Mouse (Mus musculus): ENCODE data around the gene Rhob. TPM values are rescaled to one million over a fixed set of nuclear protein-coding genes. Genes with fewer than 3 reads are reported as not detected.

The Rhob gene
- polyA plus RNA-seq, 1 experiment from 2014 or later, result 40.8 TPM

DNA sequence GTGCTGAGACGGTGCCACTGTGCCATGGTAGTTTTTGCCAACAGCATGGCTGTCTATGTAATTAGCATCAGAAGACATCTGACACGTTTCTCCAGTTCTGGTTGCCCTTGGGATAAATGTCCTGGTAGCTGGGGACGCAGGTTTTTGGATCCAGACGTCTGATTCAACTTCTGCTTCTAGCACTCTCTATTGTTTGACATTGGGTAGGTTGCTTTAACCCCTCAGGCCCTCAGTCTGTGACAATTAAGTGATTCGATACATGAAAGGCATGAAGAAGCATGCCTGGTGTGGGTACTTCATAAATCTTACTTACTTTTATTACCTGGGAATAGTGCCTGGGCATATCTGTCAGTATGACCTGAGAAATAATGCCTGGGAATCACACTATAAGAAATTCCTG lies 24.3 kb upstream of the Rhob start:
- Histone ChIP-seq H3K36me3 (no peaks in the 10 kb centered on the region), H3K4me3 (no peak overlapping the region)
- 53% methylated on average over 5 of the region's 5 CpGs for WGBS

DNA sequence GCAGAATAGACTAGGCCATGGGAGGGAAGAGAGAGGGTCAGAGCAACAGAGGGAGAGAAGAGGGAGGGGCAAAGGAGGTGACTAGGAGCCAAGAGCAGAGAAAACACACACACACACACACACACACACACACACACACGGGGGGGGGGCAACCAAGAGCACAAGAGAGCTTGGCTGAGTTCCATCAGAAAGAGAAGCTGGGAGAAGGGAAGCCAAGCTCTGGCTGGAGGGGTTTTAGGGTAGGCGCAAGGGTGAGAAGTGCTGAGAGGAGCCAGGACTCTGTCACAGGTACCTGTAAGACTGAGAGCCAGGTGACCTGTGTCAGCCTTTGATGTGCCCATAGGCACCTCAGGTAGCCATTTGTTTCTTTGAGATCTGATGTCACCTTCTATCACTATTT lies 22.9 kb upstream of the Rhob start:
- no peak overlapping the region for H3K9ac ChIP-seq
- H3K4me1 ChIP-seq, result 0 out of 2 replicates have a peak, but pooled peaks cover 6% of the 10 kb centered on the region
- no peaks in the 10 kb centered on the region for H3K27me3 ChIP-seq
- ATAC-seq (ENCODE audit: low FRiP score, low read depth), result no peak
- H3K9me3 ChIP-seq, result no peaks in the 10 kb centered on the region
- no peak overlapping the region for H3K4me3 ChIP-seq
- no peak overlapping the region for H3K27ac ChIP-seq
- H3K36me3 ChIP-seq, result no peaks in the 10 kb centered on the region
- H3K4me2 ChIP-seq (replicated peaks), result no peak overlapping the region
- 83% methylated on average over 2 of the region's 2 CpGs for WGBS

More for the DNA sequence above, 24.3 kb upstream of the Rhob start:
- 0 out of 2 replicates have a peak, but pooled peaks cover 6% of the 10 kb centered on the region for H3K4me1 ChIP-seq
- H3K4me2 ChIP-seq (replicated peaks), result no peak overlapping the region
- no peak overlapping the region for H3K9ac ChIP-seq
- H3K27ac ChIP-seq, result no peak overlapping the region
- H3K9me3 ChIP-seq, result no peaks in the 10 kb centered on the region
- H3K27me3 ChIP-seq, result no peaks in the 10 kb centered on the region
- no peak for ATAC-seq (ENCODE audit: low FRiP score, low read depth)

DNA sequence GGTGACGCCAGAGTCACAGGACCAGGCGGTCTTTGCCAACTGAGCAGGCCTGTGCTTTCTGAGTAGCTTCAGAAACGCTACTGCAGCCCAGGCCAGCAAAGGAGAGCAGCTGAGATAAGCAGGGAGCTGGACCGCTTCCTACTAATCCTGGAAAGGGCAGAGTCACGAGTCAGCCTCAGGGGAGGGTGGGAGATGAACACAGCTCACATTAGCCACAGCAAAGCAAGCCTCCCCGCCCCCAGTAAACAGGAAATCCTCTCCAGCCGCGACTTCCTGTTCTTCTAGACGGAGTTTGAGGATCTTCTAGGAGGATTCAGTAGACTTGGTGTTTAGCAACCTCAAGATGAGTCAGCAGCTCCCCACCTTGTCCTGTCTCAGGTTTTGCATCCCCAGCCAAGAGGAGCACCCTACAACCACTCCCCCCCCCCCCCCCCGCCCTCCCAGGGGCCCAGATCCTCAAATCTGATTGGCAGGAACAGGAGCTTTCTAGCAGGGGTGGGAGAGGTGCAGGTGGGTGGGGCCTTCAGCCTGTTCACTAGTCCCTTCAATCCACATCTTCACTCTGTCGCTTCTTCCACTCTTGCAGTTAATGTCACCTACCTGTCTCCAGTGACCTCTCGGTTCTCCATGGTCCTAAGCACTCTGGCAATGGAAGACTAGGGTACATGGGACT lies 21.7 kb upstream of the Rhob start:
- WGBS, result 54% methylated on average over 11 of the region's 12 CpGs
- no peaks in the 10 kb centered on the region for H3K9me3 ChIP-seq
- peak; percentile 20; the same call in 1 of the 2 replicates for ATAC-seq (ENCODE audit: low FRiP score, low read depth)
- H3K4me1 ChIP-seq, result 0 out of 2 replicates have a peak, but pooled peaks cover 6% of the 10 kb centered on the region
- no peak overlapping the region for H3K4me2 ChIP-seq (replicated peaks)
- no peak overlapping the region for H3K27ac ChIP-seq
- no peaks in the 10 kb centered on the region for H3K36me3 ChIP-seq
- no peak overlapping the region for H3K9ac ChIP-seq
- no peak overlapping the region for H3K4me3 ChIP-seq
- no peaks in the 10 kb centered on the region for H3K27me3 ChIP-seq

DNA sequence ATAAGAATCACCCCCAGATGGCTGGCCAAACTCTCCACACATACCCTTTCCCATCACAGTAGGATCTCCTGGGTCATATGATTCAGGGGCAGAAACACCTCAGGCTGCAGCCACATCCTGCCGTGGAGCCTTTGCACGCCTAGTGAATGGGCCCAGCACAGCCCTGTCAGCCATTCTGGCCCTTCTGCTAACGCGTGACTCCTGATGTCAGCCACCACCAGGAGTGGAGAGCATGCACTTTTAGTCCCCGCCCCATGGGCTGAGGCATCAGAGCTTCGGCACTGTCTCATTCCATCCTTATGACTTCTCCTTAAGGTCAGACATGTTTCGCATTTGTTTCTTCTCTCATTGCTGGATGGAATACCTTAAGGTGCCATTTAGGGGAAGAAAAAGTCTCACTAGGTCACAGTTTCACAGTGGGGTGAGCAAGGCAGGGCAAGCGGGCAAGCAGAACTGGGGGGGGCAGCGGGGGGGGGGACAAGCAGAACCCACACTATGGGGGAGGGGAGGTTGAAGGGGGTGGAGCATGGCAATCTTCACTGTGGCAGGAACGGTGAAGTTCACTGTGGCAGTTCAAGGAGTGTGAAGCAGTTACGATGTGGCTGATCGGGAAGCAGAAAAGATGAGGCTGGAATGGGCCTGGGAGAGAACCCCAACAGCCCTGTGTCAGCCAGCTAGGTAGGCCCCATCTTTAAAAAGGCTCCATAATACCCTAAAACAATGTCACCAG lies 19.8 kb upstream of the Rhob start:
- ATAC-seq (ENCODE audit: low FRiP score, low read depth), result no peak
- Histone ChIP-seq H3K9me3 (no peaks in the 10 kb centered on the region), H3K4me2 (replicated peaks) (no peak overlapping the region), H3K27ac (no peak overlapping the region), H3K4me1 (0 out of 2 replicates have a peak, but pooled peaks cover 6% of the 10 kb centered on the region), H3K9ac (no peak overlapping the region), H3K36me3 (no peaks in the 10 kb centered on the region), H3K4me3 (no peak overlapping the region), H3K27me3 (no peaks in the 10 kb centered on the region)
- WGBS, result 51% methylated on average over 12 of the region's 12 CpGs

DNA sequence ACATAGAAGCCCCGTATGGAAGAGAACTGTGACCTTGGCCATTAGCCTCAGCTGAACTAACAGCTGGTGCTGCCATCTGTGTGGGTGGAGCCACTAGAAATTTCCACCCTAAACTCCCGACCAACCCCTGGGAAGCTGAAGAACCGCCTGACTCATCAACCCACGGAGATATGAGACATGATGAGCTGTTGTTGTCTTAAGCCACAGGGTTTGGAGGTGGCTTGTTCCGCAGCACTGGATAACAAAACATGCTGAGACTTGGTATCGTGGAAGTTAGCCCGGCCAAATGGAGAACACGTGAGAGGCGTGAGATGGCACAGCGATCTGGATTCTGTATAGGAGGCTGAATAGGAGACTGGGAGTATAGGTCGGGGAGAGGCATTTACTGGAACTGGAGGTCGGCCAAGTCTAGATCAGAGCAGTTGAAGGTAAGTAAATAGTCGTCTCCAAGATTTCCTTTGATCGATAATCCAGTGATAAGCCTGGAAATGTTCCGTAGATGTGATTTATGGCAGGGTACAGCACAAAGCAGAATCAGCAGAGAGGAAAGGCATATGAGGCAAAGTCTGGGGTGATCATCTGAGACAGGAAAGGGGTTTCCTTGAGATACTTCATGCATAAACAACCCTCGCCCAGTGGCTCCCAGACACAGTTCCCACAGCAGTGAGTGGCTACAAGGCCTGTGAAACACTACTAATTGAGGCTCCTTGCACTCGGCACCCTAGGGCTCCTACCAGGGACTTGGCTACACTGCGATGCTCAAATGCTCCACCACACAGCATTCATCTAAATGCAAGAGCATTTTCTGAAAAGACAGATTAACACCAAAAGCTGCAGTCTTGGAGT lies 11.5 kb upstream of the Rhob start:
- no peaks in the 10 kb centered on the region for H3K36me3 ChIP-seq
- no peak overlapping the region for H3K4me3 ChIP-seq
- no peaks in the 10 kb centered on the region for H3K4me1 ChIP-seq
- no peak overlapping the region for H3K4me2 ChIP-seq (replicated peaks)
- 71% methylated on average over 18 of the region's 18 CpGs for WGBS
- H3K27ac ChIP-seq, result no peak overlapping the region
- no peak overlapping the region for H3K9ac ChIP-seq
- no peaks in the 10 kb centered on the region for H3K9me3 ChIP-seq
- H3K27me3 ChIP-seq, result no peaks in the 10 kb centered on the region
- ATAC-seq (ENCODE audit: low FRiP score, low read depth), result no peak

DNA sequence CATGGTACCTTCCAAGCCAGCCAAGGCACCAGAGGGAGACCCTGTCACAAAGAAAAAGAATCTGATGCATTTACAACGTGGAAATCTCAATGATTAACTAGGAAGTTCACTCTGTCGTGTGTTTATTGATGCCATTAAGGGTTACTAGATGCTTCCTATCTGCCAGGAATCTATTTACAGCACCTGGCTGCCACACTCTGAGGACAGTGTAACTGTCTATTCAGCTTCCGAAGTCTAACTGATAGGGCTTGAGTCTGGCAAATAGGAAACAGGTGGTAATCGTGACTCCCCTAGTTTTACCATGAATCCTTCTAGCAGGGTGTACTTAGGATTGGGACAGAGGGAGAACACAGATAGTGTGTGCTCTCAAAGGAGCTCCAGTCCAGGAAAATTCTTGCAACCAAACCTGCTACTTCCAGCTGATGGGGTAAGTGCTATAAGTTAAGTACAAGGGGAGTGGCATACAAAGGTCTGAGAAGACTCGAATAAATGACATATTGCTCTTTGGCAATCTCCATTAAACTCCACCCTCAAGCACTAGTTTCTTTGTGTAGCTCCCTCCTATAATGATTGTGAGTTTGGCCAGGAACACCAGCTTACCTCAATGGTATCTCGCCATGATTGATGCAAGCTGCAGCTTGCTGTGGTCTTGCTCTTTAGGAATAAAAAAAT lies 10.6 kb upstream of the Rhob start:
- H3K27ac ChIP-seq, result no peak overlapping the region
- no peak overlapping the region for H3K9ac ChIP-seq
- H3K4me3 ChIP-seq, result no peak overlapping the region
- no peaks in the 10 kb centered on the region for H3K4me1 ChIP-seq
- H3K9me3 ChIP-seq, result no peaks in the 10 kb centered on the region
- 42% methylated on average over 6 of the region's 6 CpGs for WGBS
- no peaks in the 10 kb centered on the region for H3K36me3 ChIP-seq
- no peaks in the 10 kb centered on the region for H3K27me3 ChIP-seq
- no peak for ATAC-seq (ENCODE audit: low FRiP score, low read depth)
- H3K4me2 ChIP-seq (replicated peaks), result no peak overlapping the region

DNA sequence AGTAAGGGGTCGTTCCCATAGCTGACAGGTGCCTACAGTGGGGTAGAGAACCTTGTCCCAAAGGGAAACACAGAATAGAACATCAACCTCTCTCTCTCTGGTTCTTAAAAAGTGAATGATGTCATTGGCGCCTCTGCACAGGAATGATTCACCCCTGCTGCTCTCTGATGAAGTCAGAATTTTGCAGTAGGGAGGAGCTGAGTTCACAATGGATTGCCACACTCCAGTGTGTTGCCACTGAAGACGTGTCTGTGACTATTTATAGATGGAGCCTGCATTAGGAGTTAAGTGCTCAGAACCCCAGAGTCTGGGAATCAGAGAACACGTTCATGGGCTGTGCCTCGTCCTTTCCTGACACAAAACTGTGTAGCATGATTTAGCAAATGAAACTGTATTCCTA lies 9.9 kb upstream of the Rhob start:
- H3K4me3 ChIP-seq, result no peak overlapping the region
- 64% methylated on average over 5 of the region's 5 CpGs for WGBS

DNA sequence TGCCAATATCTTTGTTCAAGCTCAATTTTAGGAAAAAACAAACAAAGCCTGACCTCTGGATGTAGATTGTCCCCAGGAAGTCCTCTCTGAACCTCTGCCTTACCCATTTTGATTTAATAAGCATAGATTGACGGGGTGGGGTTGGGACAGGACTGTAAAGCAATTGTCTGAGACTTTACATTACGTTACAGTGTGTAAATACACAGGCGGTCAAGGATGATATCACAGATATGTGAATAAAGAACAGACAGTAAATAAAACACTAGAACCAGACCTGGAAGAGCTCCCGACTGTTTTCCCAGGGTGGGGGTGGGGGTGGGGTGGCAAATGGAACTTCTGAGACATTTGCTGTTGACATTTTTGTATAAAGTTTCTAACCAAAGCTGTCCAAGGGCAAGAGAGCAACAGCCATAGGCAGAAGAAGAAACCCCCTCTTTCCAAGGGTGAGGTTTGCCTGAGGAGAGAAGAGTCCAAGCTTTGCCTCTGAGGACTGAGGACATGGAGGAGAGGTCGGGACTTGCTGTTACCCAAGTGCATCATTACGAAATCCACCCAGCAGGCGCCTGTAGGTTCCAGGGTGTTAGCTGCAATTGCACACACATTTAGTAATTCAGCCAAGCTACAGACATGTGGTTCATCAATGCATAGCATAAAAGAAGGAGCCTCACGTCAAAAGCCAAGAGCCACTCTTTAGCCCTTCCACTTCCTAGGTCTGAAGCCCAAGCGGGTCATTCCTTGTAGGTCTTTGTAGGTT lies 7.3 kb upstream of the Rhob start:
- 77% methylated on average over 9 of the region's 9 CpGs for WGBS
- H3K27ac ChIP-seq, result no peak overlapping the region
- no peaks in the 10 kb centered on the region for H3K4me1 ChIP-seq
- H3K4me2 ChIP-seq (replicated peaks), result no peak overlapping the region
- H3K4me3 ChIP-seq, result no peak overlapping the region
- no peak for ATAC-seq (ENCODE audit: low FRiP score, low read depth)
- no peaks in the 10 kb centered on the region for H3K27me3 ChIP-seq
- no peaks in the 10 kb centered on the region for H3K9me3 ChIP-seq
- no peaks in the 10 kb centered on the region for H3K36me3 ChIP-seq
- H3K9ac ChIP-seq, result no peak overlapping the region

More for the DNA sequence above, 9.9 kb upstream of the Rhob start:
- Histone ChIP-seq H3K9ac (no peak overlapping the region), H3K27ac (no peak overlapping the region), H3K9me3 (no peaks in the 10 kb centered on the region), H3K4me2 (replicated peaks) (no peak overlapping the region), H3K36me3 (no peaks in the 10 kb centered on the region), H3K27me3 (no peaks in the 10 kb centered on the region), H3K4me1 (no peaks in the 10 kb centered on the region)
- no peak for ATAC-seq (ENCODE audit: low FRiP score, low read depth)

DNA sequence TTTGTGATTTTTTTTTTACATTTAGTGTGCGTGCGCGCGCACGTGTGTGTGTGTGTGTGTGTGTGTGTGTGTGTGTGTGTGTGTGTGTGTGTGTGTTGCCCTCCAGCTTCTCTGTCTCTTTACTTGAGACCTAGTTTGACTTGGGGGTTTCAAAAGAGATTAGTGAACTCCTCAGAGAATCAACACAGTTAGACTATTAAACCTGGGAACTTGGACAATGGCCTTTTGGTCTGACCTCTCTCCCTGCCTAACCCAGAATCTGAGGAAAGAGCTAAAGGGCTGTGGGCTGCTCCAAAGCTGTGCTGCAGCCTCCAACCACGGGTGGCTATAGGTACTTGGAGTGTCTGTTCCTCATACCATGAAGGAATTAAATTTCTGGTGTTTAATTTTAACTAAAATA lies 4.3 kb upstream of the Rhob start:
- no peaks in the 10 kb centered on the region for H3K36me3 ChIP-seq
- no peak overlapping the region for H3K4me2 ChIP-seq (replicated peaks)
- H3K9ac ChIP-seq, result no peak overlapping the region
- no peak overlapping the region for H3K4me3 ChIP-seq
- H3K4me1 ChIP-seq, result peaks cover 10% of the 10 kb centered on the region
- ATAC-seq (ENCODE audit: low FRiP score, low read depth), result no peak
- H3K27ac ChIP-seq, result no peak overlapping the region
- WGBS, result 80% methylated on average over 6 of the region's 6 CpGs
- no peaks in the 10 kb centered on the region for H3K27me3 ChIP-seq
- H3K9me3 ChIP-seq, result no peaks in the 10 kb centered on the region

DNA sequence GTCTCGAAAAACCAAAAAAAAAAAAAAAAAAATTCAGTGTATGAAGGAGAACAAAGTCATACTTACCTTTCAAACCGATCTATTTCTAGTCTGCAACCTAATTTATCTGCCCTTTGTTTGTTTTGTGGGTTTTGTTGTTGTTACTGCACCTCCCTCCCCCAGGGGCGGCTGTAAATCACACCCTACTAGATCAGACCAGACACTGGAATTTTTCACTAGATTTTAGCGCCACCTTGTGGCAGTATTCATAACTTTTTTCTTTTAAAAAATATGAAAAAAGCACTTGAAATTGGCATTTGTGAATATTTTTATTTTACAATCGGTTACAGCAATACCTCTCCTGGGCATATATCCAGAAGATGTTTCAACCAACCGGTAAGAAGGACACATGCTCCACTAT lies 2.7 kb upstream of the Rhob start:
- 15% methylated on average over 6 of the region's 6 CpGs for WGBS
- Histone ChIP-seq H3K27me3 (no peaks in the 10 kb centered on the region), H3K4me3 (no peak overlapping the region), H3K27ac (no peak overlapping the region), H3K4me2 (replicated peaks) (no peak overlapping the region), H3K9me3 (no peaks in the 10 kb centered on the region), H3K9ac (no peak overlapping the region), H3K4me1 (peaks cover 20% of the 10 kb centered on the region), H3K36me3 (no peaks in the 10 kb centered on the region)
- ATAC-seq (ENCODE audit: low FRiP score, low read depth), result no peak

DNA sequence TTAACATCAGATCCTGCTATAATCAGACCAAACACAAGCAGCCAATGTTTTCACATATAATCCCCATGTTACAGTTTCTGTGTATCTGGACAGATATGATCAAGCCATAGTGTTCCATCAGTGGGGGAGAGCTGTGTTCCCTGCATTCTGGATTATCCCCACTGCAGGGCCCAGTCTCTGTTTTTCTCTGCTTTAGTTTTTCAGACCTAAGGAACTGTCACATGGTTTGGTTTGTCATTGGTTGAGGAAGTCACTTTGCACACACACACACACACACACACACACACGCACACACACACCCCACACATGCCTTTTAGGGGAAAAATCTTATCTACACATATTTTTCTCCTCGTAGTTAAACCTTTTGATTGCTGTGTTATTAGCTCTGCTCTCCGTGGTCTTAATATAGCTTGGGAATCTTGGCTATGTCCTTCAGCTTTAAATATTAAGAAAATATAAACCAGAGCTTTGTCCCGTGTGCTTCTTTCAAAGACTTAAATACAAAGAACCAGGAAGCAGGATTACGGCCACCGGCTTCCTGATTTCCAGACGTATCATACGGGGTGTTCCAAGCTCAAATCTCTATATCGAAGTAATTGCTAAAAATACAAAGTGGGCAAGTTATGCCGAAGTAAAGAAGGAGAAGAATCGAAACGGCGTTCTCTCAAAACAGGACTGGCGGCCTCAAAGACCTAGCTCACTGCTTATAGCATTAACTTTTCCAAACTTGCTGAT lies 1.9 kb upstream of the Rhob start:
- H3K9me3 ChIP-seq, result no peaks in the 10 kb centered on the region
- no peak overlapping the region for H3K4me3 ChIP-seq
- H3K36me3 ChIP-seq, result no peaks in the 10 kb centered on the region
- ATAC-seq (ENCODE audit: low FRiP score, low read depth), result no peak
- H3K4me1 ChIP-seq, result peaks cover 27% of the 10 kb centered on the region
- no peak overlapping the region for H3K9ac ChIP-seq
- no peak overlapping the region for H3K4me2 ChIP-seq (replicated peaks)
- H3K27me3 ChIP-seq, result no peaks in the 10 kb centered on the region
- H3K27ac ChIP-seq, result no peak overlapping the region
- WGBS, result 80% methylated on average over 14 of the region's 14 CpGs

Measured in limb, embryonic 13.5 days (tissue).